Mouse (Mus musculus) C2C12 (cell line): ENCODE results near the gene Hspb11. TPM values are rescaled to one million over a fixed set of nuclear protein-coding genes. Genes with fewer than 3 reads are reported as not detected.

Experiments
- H3K27me3 ChIP-seq: one replicate; pipeline ENCODE4 v1.6.1; 2011; ENCODE audit not compliant: control insufficient read depth, insufficient read depth, insufficient read length
- H3K36me3 ChIP-seq: one replicate; pipeline ENCODE4 v1.6.1; 2011; ENCODE audit not compliant: control insufficient read depth, insufficient read depth
- H3K4me3 ChIP-seq: one replicate; pipeline ENCODE4 v1.5.1; 2011; ENCODE audit warnings: mild to moderate bottlenecking, control low read depth; ENCODE audit not compliant: poor library complexity, insufficient read depth, severe bottlenecking
- H3K79me2 ChIP-seq: one replicate; pipeline ENCODE4 v1.6.1; 2011; ENCODE audit not compliant: control insufficient read depth, insufficient read depth
- H3K79me3 ChIP-seq: one replicate; pipeline ENCODE4 v1.6.1; 2011; ENCODE audit warnings: low read depth, control low read depth
- H3ac ChIP-seq: one replicate; pipeline ENCODE3; 2011; ENCODE audit warnings: low read depth; ENCODE audit not compliant: control insufficient read depth, insufficient read length
- CEBPB ChIP-seq: IDR thresholded peaks from one replicate; pipeline ENCODE4 v1.6.1; 2011; ENCODE audit warnings: low read depth, mild to moderate bottlenecking, control low read depth, moderate library complexity
- CTCF ChIP-seq: IDR thresholded peaks from one replicate; pipeline ENCODE4 v1.5.1; 2011; ENCODE audit not compliant: control insufficient read depth, insufficient read depth, insufficient read length
- FOSL1 ChIP-seq: IDR thresholded peaks from one replicate; pipeline ENCODE4 v1.8.0; 2011; ENCODE audit warnings: mild to moderate bottlenecking, low read length; ENCODE audit not compliant: poor library complexity, insufficient read depth, severe bottlenecking
- MAX ChIP-seq: IDR thresholded peaks from one replicate; pipeline ENCODE4 v1.6.1; 2011; ENCODE audit warnings: mild to moderate bottlenecking, control low read depth
- MYOD1 ChIP-seq: IDR thresholded peaks from one replicate; pipeline ENCODE4 v1.6.1; 2011; ENCODE audit warnings: low read depth; ENCODE audit not compliant: control insufficient read depth, insufficient read length
- MYOG ChIP-seq: IDR thresholded peaks from one replicate; pipeline ENCODE4 v1.6.1; 2011; ENCODE audit not compliant: control insufficient read depth, insufficient read length; ENCODE audit errors: extremely low read depth
- USF1 ChIP-seq: IDR thresholded peaks from one replicate; pipeline ENCODE4 v1.6.1; 2011; ENCODE audit warnings: low read depth, mild to moderate bottlenecking, control low read depth, moderate library complexity
- polyA plus RNA-seq: library from polyadenylated mRNA; unstranded; fragments of >200 nt; fragmentation: generic; extraction: Trizol; gene quantifications from one replicate; pipeline ENCODE4 v1.2.1, GENCODE M21; 2012; ENCODE audit warnings: missing spikeins

Gene Hspb11
- polyA plus RNA-seq, 1 experiment = 15.5 TPM

DNA sequence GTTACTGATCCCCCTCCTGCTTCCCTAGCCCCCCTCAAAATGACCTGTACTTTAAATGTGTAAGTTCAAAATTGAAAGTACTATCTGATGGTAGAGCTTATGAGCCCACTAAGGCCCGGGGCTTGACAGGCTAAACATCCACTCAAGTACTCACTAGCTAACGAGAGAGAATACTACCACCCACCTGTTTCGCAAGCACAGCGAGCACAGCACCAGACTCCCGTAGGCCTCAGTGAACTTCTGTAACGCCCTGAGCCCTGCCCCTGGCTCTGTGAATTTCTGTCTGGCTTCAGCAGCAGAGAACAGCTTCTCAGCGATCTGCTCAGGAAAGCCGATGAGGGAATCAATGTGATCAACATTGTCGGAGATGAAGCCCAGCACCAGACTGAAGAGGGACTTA, 6.3 kb upstream of the Hspb11 start:
- no peak overlapping the region for H3ac ChIP-seq
- peaks cover 37% of the 10 kb centered on the region for H3K36me3 ChIP-seq
- no peak for TF ChIP-seq USF1
- TF ChIP-seq MYOD1 = no peak
- TF ChIP-seq CEBPB = no peak
- no peak for TF ChIP-seq MAX
- no peak for TF ChIP-seq MYOG
- TF ChIP-seq FOSL1 = no peak
- no peak for TF ChIP-seq CTCF
- peaks cover 49% of the 10 kb centered on the region for H3K79me2 ChIP-seq
- H3K4me3 ChIP-seq = no peak overlapping the region
- H3K79me3 ChIP-seq = peaks cover 20% of the 10 kb centered on the region
- H3K27me3 ChIP-seq = no peaks in the 10 kb centered on the region

DNA sequence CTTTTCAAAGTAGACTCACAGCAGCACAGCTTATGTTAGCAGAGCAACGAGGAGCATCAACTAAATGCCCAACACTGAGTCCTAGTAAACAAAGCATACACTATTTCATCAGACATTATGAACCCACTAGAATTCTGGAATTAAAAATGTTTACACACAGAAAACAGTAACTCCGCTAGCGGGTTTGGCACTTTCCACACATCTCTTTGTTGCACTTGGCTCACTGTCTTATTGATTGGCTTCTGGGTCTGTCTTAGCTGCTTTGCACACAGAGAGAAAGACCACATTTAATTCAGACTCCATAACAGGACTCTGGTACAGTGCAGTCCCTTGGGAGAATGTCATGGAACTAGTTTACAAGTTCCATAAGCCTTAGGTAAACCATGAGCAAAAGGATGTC, 5.3 kb upstream of the Hspb11 start:
- Histone ChIP-seq H3K27me3 (no peaks in the 10 kb centered on the region), H3K79me3 (peaks cover 23% of the 10 kb centered on the region), H3ac (no peak overlapping the region), H3K79me2 (peaks cover 58% of the 10 kb centered on the region), H3K4me3 (no peak overlapping the region), H3K36me3 (peaks cover 30% of the 10 kb centered on the region)
- no peak for TF ChIP-seq CEBPB
- TF ChIP-seq MAX = no peak
- TF ChIP-seq FOSL1 = no peak
- TF ChIP-seq USF1 = no peak
- no peak for TF ChIP-seq CTCF

DNA sequence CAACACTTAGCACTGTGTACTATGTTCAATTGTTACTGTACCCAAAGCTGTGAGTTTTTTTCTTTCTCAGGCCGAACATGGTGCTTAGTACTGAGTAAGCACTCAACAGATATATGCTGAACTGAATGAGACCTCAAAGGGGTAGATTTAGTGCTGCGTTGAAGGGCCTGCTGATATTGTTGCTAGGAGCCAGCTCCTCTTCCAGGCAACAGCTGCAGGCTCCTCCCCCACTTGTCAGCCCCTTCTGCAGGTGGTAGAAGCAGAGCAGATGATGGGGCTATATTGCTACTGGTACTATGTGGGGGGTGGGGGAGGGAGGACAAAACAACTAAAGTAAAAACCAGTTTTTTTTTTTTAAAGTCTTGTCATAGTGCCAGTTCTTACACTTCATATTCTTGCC, 3.9 kb upstream of the Hspb11 start:
- Histone ChIP-seq H3ac (no peak overlapping the region), H3K79me3 (peaks cover 22% of the 10 kb centered on the region), H3K36me3 (peaks cover 18% of the 10 kb centered on the region), H3K27me3 (no peaks in the 10 kb centered on the region), H3K79me2 (peaks cover 58% of the 10 kb centered on the region), H3K4me3 (no peak overlapping the region)
- TF ChIP-seq CTCF (no peak), USF1 (no peak), FOSL1 (no peak), CEBPB (no peak), MYOG (no peak), MYOD1 (no peak), MAX (no peak)

DNA sequence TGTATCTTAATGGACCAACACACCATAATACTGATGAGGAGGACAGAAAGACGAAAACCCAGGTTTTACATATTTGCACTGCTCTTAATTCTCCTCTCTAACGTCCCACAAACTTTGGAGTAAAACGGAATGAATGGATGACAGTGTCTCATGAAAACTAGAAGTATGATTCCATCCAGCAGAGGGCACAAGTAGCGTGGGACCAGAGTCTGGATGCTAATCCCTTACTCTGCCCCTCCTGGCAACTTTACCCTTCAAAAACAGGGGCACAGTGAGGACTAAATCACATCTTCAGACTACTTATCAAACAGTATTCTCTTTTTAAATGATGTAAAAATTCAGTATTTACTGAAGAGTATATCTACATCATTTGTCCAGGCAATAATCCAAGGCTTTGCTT, 2.9 kb upstream of the Hspb11 start:
- peaks cover 22% of the 10 kb centered on the region for H3K79me3 ChIP-seq
- TF ChIP-seq USF1 (no peak), CTCF (peak; percentile 53)
- peaks cover 58% of the 10 kb centered on the region for H3K79me2 ChIP-seq
- H3K4me3 ChIP-seq = no peak overlapping the region
- peaks cover 8% of the 10 kb centered on the region for H3K36me3 ChIP-seq
- H3ac ChIP-seq = no peak overlapping the region
- no peaks in the 10 kb centered on the region for H3K27me3 ChIP-seq

DNA sequence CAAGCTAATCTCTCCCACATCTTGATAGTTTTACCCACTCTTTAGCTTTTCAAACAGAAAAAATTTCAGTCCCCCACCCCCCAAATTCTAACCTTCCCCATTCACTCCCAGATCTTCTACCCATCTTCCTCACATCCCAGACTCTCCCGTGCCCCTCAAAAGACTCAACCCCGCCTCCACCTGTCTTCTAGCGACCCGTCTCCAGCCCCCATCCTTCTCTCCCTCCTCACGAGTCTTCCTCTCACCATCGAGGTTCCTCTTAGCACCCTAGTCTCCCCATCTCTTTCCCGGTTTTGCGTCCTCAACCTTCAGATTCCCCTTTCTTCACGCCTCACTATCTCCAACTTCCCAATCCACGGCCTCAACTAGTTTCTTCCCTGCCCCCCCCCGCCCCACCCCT, 871 bp upstream of the Hspb11 start:
- Histone ChIP-seq H3K79me2 (peaks cover 54% of the 10 kb centered on the region), H3K36me3 (no peaks in the 10 kb centered on the region), H3ac (peak overlapping the region; percentile 19), H3K79me3 (peaks cover 22% of the 10 kb centered on the region), H3K27me3 (no peaks in the 10 kb centered on the region), H3K4me3 (peak overlapping the region; percentile 64)
- TF ChIP-seq CTCF = no peak
- TF ChIP-seq USF1 = no peak
- TF ChIP-seq MYOD1 = no peak

DNA sequence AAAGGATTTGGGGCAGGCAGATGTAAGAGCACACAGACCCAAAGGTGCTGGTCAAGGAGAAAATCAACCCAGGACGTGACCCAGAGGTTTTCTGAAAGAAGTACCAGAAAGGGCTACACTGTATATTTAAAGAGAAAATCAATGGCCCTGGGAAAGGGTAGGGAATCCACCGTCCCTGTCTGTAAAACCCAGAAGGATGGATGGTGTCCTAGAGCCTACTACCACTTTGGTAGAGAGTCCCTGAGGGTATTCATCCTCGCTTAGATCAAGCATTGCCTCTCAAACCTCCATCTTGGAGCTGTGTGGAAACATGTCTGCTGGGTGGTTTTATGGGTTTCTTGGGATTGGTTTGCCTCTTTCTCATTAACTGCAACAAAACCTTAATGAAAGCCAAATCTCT, 1.0 kb downstream of the Hspb11 start:
- Histone ChIP-seq H3K4me3 (peak overlapping the region; percentile 64), H3ac (peak overlapping the region; percentile 62), H3K79me3 (peaks cover 11% of the 10 kb centered on the region), H3K36me3 (no peaks in the 10 kb centered on the region), H3K79me2 (peaks cover 35% of the 10 kb centered on the region), H3K27me3 (no peaks in the 10 kb centered on the region)
- TF ChIP-seq CEBPB (no peak), MAX (no peak), USF1 (no peak), FOSL1 (no peak), MYOD1 (no peak), CTCF (no peak), MYOG (no peak)

DNA sequence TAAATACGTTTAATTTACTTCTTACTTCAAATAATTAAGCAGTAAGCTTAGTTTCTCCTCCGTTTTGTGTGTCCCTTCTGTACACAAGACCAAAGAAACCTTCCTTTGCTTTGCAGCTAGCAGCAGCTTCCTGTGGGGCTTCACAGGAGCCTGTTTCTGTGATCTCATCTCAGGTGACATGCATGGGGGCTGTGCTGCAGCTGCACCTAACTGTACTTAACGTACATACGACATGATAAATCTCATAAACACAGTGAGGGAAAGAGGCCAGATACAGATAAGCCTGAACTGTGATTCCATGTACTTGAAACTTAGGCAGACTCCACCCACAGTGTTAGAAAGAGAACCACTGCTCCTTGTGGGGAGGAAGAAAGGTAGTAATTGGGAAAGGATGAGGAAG, 6.6 kb downstream of the Hspb11 start:
- H3K79me2 ChIP-seq = no peaks in the 10 kb centered on the region
- TF ChIP-seq CTCF (no peak), MYOD1 (no peak), FOSL1 (no peak), MYOG (no peak), MAX (no peak), USF1 (no peak), CEBPB (no peak)
- no peaks in the 10 kb centered on the region for H3K79me3 ChIP-seq
- H3K36me3 ChIP-seq = no peaks in the 10 kb centered on the region
- H3K4me3 ChIP-seq = no peak overlapping the region
- no peaks in the 10 kb centered on the region for H3K27me3 ChIP-seq
- no peak overlapping the region for H3ac ChIP-seq
